Mouse (Mus musculus): ENCODE results near the gene Zfp747.
"Not testable (repeated sequence)": the region's sequence is repeated elsewhere in the genome, so short reads cannot be mapped to it uniquely, and the experiment has no call there.

Zfp747 gene

DNA sequence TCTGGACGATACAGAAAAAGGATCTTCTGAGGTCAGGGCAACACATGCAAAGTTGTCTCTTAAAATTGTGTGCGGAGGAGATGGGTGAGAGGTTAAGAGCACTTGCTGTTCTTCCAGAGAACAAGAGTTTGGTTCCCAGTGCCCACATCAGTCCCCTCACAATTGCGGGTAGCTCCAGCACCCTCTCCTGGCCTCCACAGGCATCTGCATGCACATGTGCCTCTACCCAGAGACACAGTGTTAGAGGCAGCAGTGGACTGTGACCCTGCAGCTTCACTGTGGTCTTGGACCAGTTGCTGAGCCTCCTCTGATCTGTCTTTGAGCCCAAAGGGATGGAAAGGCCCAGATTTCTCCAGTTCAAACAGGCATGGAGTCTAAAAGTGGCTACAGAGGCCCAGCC lies 4.0 kb downstream of the Zfp747 start:
- in situ Hi-C loops (cut with MseI, MboI): not testable (repeated sequence)

DNA sequence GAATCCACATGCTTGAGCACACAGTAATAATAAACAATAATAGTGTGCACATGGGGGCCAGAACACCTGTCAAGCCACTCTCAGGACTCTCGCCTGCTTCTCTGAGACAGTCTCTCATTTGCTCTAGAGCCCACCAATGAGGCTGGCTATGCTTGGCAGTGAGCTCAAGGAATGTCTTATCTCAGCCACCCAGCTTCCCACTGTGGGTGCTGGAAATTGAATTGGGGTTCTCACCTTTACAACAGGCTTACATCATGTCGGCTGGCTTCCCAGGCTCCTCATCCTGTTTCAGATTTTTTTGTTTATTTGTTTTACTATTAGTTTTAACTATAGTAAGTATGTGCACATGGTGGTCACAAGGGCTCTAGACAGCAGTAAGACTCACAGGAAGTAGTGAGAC lies 4.6 kb downstream of the Zfp747 start:
- in situ Hi-C loops (cut with MseI, MboI): no loop called here

DNA sequence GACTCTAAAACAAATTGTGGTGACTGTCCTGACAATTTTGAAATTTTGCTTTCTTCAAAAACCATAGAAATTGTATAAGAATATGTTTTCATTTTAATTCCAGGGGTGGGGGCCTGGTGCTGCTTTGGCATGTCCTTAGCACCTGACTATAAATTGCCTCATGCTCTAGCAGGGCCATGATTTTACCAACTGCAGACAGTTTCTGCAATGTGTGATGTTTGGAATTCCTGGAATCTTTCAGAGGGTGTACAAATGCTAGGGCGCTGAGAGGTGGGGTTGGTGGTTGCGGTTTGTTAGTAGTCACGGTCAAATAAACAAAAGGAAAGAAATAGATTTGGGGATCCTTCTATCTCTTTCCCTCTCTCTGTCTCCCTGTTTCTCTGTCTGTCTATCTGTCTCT lies 9.6 kb downstream of the Zfp747 start:
- in situ Hi-C loops (cut with MseI, MboI): no loop called here

DNA sequence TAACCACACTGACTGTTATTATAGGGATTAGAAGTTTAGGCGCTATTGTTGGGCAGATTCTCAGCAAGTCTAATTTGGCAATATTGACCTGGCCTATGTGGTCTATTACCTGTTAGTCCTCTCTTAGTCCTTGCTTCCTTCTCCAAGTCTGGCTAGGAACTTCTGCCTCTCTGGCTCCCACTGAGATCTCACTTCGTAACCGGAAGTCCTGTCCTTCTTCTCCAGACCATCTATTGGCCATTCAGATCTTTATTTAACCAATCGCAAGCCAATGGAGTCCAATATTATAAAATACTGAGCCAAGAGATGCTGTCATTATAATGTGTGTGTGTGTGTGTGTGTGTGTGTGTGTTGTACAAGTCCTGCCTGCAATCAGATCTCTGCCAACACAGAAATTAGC lies 11.7 kb downstream of the Zfp747 start:
- in situ Hi-C loops (cut with MseI, MboI): no loop called here

DNA sequence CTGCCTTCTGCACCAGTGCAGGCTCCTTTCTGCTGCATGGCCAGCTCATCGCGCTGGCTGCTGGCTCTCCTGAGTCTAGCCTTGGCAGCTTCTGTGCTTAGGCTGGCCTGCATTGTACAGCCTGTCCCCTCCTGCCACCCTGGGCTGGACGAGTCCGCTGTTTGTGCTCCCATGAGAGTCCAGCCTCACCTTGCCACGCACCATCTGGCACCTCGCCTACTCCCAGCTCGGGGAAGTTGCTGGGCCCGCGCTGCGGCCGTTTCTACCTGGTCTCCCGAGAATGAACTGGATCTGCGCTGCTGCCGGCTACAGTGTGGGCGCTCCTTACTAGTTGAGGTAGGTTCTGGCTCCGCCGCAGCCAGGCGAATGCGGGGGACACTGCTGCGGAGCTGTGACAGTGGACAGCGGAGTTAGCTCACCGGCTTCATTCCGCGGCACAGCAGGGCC lies 12.4 kb downstream of the Zfp747 start:
- in situ Hi-C loops (cut with MseI, MboI): no loop called here

DNA sequence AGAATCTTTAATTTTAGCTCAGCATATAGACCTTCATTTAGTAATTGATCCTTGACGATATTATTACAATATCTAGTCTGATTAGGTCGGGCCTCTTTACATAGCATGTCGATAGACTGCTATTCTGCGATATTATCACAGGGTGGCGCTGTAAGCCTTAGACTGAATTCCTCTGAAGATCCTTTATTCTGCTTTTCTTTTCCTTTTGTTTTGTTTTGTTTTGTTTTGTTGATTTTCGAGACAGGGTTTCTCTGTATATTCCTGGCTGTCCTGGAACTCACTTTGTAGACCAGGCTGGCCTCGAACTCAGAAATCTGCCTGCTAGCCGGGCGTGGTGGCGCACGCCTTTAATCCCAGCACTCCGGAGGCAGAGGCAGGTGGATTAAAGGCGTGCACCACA lies 13.4 kb downstream of the Zfp747 start:
- in situ Hi-C loops (cut with MseI, MboI): not testable (repeated sequence)

DNA sequence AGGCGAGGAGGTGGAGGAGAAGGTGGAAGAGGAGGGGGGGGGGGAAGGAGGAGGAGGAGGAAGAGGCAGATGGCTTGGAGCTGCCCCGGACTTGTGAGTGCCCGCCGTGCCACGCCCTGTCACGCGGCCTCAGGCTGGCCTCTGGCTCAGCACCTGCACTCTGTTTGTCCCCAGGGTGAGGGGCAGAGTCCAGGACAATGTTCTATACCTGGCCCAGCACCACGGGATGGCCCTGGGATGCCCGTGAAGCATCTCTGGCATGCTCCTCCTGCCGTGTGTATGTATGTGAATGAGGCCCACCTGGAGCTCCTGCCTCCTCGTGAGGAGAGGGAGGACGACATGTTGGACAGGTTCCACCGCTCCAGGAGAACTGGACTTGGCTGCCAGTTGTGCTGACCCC lies 14.4 kb downstream of the Zfp747 start:
- in situ Hi-C loops (cut with MseI, MboI): no loop called here

DNA sequence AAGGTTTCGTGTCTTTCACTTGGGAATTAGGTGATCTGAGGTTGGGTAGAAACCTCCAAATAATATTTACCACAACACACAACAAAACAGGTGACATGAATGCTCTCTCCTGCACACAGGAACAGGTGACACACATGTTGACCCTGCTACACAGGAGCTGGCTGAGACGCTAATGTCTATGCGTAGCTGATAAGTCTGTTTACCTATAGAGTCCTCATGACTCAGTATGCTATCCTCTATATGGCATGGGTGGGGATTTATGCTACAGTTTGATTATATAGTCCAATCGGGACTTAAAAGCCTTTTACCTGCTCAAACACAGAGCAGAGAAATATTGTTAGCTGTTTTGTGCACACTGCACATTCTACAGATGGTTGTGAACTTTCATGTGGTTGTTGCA lies 15.6 kb downstream of the Zfp747 start:
- in situ Hi-C loops (cut with MseI, MboI): no loop called here

DNA sequence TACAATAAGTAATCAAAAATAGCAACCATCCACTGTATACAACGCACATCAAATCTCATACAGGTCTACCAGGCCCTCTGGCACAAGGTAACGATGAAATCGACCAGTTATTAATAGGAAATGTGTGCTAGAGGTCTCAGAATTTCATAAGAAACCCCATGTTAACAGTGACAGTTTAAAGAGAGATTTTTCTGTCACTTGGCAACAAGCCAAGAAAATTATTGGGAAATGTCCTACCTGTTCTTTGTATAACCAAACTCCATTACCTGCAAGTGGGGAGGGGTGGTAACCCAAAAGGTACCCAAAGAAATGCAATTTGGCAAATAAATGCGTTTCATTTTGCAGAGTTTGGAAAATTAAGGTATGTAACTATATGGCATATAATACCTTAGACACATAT lies 17.4 kb downstream of the Zfp747 start:
- in situ Hi-C loops (cut with MseI, MboI): no loop called here

DNA sequence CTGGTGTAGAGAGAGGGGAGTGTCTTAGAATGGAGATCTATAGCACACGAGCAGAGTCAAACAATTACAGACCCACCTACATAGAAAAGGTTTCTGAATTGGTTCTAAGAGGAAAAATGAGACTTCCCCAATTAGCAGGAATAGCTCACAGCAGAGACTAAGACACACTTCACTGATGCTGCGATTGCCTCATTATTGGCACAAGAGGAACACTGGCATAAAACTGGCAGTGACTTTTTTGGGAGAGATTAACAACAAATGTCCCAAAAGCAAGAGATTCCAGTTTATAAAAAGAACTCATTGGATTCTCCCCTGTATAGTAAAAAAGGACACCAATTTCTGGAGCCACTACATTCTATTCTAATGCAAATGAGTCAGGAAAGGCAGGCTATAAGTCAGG lies 18.0 kb downstream of the Zfp747 start:
- in situ Hi-C loops (cut with MseI, MboI): no loop called here

DNA sequence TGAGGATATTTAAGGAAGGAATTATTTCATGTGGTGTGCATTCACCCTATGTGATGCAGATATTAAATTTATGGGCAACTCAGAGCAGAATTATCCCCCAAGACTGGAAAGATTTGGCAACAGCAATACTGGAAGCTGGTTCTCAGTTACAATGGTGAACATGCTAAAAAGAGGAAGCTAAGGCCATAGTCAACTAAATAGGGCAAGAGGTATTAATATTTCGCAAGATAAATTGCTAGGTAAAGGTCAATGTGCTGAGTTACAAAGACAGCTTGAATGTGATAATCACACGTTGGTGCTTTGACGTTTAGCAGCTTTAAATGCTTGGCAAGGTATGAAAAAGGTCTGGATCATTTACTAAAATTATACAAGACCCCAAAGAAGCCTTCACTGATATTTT lies 20.1 kb downstream of the Zfp747 start:
- in situ Hi-C loops (cut with MseI, MboI): no loop called here

DNA sequence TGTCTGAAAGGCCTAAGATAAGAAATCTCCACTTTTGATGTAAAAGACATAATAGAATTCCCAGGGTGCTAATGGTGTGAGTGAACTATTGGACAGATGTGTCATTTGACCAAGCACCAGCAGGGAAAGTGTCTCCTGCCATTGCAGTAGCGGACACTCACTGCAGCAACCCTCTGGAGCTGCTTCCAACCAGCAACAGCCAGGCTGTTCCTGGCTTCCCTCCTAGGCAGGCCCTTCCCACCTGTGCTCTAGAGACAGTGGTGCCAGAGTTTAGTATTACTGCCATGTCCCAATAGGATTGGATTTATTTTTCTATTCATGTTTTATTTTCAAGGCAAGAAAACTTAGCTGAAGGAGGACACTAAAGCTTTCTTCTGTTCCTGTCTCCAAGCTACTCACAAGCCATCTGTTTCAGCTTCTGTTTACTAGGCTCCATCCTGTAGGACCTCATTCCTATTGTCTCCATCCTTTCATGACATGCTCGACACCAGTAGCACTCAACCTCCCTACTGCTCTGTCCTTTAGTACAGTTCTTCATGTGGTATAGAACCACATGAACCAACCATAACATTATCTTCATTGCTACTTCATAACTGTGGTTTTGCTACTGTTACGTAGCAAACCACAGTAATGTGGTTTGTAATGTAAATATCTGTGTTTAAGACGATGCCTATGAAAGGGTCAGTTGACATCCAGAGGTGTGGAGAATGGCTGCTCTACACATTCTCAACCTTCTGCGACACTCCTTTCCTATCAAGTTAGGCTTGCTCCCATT lies 24.4 kb downstream of the Zfp747 start:
- in situ Hi-C loops (cut with MseI, MboI): no loop called here

DNA sequence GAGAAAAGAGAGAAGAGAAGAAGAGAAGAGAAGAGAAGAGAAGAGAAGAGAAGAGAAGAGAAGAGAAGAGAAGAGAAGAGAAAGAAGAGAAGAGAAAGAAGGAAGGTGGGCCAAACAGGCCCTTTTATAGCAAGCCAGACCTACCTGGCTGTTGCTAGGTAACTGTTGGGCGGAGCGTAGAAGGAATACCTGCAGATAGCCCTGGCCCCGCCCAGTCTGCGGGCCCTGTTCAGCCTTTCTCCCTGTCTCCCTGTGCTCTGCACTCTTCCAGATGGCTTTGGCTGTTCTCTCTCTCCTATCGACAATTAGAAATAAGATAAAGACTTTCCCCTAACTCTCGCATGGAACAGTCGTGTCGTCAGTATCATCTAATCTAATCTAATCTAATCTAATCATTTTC lies 29.2 kb downstream of the Zfp747 start:
- in situ Hi-C loops (cut with MseI, MboI): no loop called here

DNA sequence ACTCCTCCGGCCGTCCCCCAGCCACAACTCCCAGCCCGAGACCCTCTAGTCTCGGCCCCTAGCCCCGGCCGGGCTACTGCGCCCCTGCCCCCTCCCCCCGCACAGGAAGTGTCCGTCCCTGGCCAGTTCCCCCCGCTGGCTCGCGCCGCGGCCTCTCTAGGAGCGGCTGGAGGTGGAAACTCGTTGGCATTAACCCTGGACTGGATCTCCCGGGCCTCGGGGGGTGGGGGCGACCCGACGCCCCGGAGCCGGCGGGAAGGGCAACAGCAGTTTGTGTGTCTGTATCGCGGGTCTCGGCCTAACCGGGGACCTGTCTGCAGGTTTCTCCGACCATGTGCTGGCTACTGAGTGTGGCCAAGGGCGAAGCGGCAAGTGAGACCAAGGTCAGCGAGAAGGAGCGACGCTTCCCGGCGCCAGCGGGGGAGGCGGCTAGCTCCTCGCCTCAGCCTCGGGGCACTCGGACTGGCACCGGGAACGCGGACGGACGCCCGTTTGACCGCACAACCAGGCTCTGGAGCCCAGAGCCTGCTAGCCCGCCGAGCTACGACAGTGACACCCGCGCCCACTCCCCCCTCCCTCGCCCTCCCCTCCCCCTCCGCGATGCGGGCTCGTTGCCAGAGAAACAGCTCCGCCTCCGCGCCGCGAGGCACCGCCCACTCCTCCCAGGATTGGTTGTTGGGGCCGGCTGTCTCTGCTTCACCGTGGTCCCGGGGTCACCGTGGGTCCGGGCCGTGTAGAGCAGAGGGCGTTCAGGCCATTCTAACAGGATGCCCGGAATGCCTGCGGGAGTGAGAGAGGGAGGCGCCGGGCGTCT lies 30.1 kb downstream of the Zfp747 start, which contains the start of gene Zfp768:
TSS of gene Zfp768 (minus strand) at position 78 of the 814 bp plus-strand sequence.
- in situ Hi-C loops (cut with MseI, MboI): no loop called here

DNA sequence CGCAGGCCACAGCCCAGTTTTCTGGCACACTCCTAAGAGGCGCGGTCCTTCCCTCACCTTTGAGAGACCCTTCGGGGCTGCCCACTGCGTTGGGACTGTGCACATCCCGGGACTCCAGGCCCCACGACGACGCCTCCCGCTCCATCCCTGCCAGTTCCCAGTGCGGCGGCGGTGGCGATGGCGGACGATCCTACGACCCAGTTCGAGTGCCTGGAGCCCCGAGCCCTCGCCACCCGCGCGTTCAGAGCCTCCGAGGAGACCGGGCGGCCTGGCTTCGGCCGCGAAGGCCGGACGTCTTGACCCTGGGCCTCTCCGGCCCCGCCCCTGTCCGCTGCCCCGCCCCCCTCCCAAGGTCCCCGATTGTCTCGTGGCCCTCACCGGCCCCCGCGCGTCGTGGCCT lies 30.8 kb downstream of the Zfp747 start:
- in situ Hi-C loops (cut with MseI, MboI): no loop called here

DNA sequence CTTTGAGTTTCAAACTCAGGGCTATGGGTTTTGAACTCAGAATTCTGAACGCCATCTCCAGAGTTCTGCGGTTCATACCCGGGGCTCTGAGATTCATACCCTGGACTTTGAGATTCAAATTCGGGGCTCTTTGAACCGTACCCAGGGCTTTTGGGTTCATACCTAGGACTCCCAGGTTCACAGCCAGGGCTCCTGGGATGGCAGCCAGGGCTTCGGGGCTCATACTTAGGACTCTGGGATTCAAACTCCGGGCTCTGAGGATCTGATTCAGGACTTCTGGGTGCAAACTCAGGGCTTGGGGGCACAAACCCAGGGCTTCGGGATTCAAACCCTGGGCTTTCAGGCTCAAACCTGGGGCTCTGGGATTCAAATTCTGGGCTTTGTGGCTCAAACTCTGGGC lies 31.5 kb downstream of the Zfp747 start:
- in situ Hi-C loops (cut with MseI, MboI): no loop called here

DNA sequence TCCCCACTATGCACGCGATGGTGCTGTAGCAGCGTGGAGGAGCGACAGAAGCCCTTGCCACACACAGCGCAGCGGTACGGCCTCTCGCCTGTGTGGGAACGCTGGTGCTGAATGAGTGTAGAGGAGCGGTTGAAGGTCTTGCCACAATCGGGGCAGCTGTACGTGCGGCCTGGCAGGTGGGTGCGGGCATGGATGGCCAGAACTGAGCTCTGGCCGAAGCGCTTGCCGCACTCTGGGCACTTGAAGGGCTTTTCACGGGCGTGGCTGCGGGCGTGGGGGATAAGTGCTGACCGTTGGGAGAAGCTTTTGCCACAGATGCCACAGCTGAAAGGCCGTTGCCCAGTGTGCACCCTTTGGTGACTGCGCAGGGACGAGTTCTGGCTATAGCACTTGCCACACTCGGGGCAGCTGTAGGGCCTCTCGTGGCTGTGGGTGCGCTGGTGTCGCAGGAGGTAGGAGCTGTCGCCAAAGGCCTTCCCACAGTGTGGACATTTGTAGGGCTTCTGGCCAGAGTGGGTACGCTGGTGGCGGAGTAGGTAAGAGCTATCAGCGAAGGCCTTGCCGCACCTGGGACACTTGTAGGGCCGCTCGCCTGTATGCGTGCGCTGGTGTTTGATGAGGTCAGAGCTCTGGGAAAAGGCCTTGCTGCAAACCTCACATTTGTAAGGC lies 32.4 kb downstream of the Zfp747 start:
- in situ Hi-C loops (cut with MseI, MboI): no loop called here

DNA sequence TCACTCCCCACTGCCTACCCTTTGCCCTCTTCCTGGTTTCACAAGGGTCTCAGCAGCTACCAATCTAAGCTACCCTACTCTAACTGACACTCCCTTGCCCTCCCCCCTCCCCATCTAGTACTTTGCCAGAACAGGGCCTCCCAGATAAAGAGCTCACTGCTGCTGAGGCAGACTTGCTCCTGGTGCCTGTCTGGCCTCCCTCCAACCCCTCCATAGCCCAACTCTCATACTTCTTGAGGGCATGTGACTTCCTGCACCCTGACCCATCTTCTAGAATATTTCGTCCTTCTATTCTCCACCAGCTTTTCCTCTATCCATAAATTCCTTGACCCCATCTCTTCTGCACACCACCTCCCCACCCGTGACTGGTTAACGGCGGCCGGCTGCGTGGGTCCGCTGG lies 33.0 kb downstream of the Zfp747 start:
- in situ Hi-C loops (cut with MseI, MboI): no loop called here

DNA sequence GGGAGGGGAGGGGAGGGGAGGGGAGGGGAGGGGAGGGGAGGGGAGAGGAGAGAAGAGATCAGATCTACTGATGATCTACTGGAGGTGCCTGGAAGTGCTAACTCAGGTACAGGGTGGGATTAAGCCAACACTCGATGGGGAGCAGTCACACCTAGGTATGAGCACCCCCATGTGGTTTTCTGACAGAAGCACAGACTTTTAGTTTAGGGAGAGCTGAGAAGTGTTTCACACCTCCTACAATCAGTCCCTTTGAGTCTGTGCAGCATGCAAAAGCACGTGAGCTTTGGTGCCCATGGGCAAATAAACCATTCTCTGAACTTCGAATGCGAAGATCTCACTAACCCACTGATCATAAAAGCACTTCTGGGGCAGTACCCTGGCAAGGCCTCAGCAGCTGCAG lies 33.5 kb downstream of the Zfp747 start:
- in situ Hi-C loops (cut with MseI, MboI): no loop called here

DNA sequence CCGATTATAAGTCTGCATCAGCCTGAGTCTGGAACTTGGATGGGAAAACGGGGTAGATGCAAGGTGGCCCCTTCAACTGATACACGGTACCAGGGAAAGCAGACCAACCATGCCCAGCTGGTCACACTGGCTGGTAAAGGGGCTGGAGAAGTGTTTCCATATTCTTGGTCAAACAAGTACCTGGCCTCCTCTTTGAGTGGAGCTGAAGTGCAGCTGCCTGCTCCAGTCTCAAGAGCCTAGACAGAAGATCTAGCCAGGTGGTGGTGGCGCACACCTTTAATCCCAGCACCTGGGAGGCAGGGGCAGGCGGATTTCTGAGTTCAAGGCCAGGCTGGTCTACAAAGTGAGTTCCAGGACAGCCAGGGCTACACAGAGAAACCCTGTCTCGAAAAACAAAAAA lies 34.0 kb downstream of the Zfp747 start:
- in situ Hi-C loops (cut with MseI, MboI): not testable (repeated sequence)

DNA sequence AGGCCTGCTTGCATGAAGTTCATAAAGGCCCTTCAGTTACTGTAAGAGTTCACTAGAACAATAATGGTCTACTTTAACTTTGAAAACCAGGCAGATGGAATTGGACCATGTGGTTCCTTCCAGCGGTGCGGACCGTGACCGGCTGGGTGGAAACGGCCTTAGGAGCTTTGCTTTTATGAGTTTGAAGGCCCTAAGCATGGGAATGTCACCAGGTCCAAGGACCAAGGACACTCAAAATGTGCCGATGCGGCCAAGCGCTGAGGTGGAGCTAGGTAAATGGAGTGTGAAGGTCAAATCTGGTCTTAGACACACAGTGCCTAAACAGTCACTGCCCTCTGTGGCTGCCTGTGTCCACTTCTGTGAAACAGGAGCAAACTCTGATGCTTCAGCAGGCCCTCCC lies 34.5 kb downstream of the Zfp747 start:
- in situ Hi-C loops (cut with MseI, MboI): no loop called here

DNA sequence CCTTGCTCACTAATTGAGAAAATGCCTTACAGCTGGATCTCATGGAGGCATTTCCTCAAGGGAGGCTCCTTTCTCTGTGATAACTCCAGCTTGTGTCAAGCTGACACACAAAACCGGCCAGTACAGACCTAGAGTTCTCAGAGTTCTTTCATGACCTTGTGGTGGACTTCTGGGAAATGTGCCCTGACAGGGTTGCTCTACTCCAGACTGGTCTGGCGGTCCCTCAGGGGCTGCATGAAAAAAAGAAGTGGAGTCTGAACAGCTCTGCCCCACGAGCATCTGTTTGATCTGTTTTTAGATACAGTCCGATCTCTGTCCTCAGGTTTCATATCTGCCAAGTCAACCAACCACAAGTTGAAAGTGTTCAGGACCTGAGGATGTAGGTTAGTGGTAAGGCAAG lies 38.2 kb downstream of the Zfp747 start:
- in situ Hi-C loops (cut with MseI, MboI): no loop called here

DNA sequence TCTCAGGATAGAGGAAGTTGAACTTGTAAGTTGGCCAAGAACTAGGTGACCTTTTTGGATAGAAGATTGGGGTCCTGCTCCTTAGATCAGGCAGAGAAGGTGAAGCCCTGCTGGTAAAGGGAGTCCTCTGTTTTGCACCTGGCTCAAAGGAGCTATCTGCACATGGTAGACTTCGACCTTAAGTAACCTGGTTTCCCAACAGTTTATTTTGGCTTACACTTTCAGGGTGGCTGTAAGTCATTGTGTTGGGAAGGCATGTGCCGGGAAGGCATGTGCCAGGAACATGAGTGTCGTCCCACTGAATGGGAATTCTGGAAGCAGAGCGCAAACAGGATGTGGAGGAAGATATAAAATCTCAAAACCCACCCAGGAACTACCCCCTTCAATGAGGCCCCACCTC lies 40.2 kb downstream of the Zfp747 start:
- in situ Hi-C loops (cut with MseI, MboI): no loop called here
